Mouse (Mus musculus) brown adipose tissue, adult 24 weeks (tissue): ENCODE data around the gene Pbx1. TPM values are rescaled to one million over a fixed set of nuclear protein-coding genes. Genes with fewer than 3 reads are reported as not detected.

Source experiments
- H3K27ac ChIP-seq: fragments of 200-500 bp; replicated peaks from 2 replicates; pipeline ENCODE4 v1.5.1; 2012; ENCODE audit warnings: low read depth, mild to moderate bottlenecking, low read length
- H3K4me1 ChIP-seq: fragments of 200-500 bp; 2 replicates; pipeline ENCODE4 v1.6.1; 2012; ENCODE audit warnings: low read length, mixed read lengths; ENCODE audit not compliant: control insufficient read depth, insufficient read depth, insufficient read length
- H3K4me3 ChIP-seq: fragments of 200-500 bp; 2 replicates; pipeline ENCODE4 v1.5.1; 2012; ENCODE audit warnings: low read depth, mild to moderate bottlenecking, low read length, moderate library complexity; ENCODE audit not compliant: insufficient read depth
- polyA plus RNA-seq: library from polyadenylated mRNA; stranded (reverse); fragments of >200 nt; gene quantifications from 2 replicates; pipeline ENCODE4 v1.2.4, GENCODE M21; 2012; ENCODE audit not compliant: missing spikeins, insufficient read depth, insufficient read length

Gene Pbx1
- polyA plus RNA-seq, 1 experiment: 15.1 TPM

GRCm38 (mm10) chr1:168430868-168431710 lies 981 bp downstream of the Pbx1 start:
- peak overlapping the region; percentile 82 for H3K4me3 ChIP-seq
- peaks cover 5% of the 10 kb centered on the region; the same call in 1 of the 2 replicates for H3K4me1 ChIP-seq
- peak overlapping the region; percentile 28 for H3K27ac ChIP-seq

- H3K4me1 ChIP-seq: peaks cover 5% of the 10 kb centered on the region; the same call in 1 of the 2 replicates
- H3K27ac ChIP-seq: no peak overlapping the region
- peak overlapping the region; percentile 47 for H3K4me3 ChIP-seq
These were observed 2.0 kb downstream of the Pbx1 start for GRCm38 (mm10) chr1:168429856-168430644.

- Histone ChIP-seq H3K4me1 (peaks cover 5% of the 10 kb centered on the region; the same call in 1 of the 2 replicates), H3K4me3 (peak overlapping the region; percentile 47), H3K27ac (no peak overlapping the region; the same call in 1 of the 2 replicates)
These were observed 2.7 kb downstream of the Pbx1 start for GRCm38 (mm10) chr1:168429406-168429805.

GRCm38 (mm10) chr1:168428255-168428654 lies 3.8 kb downstream of the Pbx1 start:
- Histone ChIP-seq H3K4me1 (peaks cover 5% of the 10 kb centered on the region; the same call in 1 of the 2 replicates), H3K27ac (no peak overlapping the region), H3K4me3 (no peak overlapping the region)

- peaks cover 5% of the 10 kb centered on the region; the same call in 1 of the 2 replicates for H3K4me1 ChIP-seq
- no peak overlapping the region for H3K4me3 ChIP-seq
- H3K27ac ChIP-seq: no peak overlapping the region
These were observed 4.5 kb downstream of the Pbx1 start for GRCm38 (mm10) chr1:168427596-168427995.

GRCm38 (mm10) chr1:168426900-168427299 lies 5.2 kb downstream of the Pbx1 start:
- no peak overlapping the region for H3K27ac ChIP-seq
- H3K4me3 ChIP-seq: no peak overlapping the region
- peaks cover 5% of the 10 kb centered on the region; the same call in 1 of the 2 replicates for H3K4me1 ChIP-seq

GRCm38 (mm10) chr1:168426281-168426680 lies 5.8 kb downstream of the Pbx1 start:
- peaks cover 5% of the 10 kb centered on the region; the same call in 1 of the 2 replicates for H3K4me1 ChIP-seq

GRCm38 (mm10) chr1:168425017-168425705 lies 6.9 kb downstream of the Pbx1 start:
- no peak overlapping the region for H3K27ac ChIP-seq
- no peak overlapping the region for H3K4me3 ChIP-seq
- peaks cover 5% of the 10 kb centered on the region; the same call in 1 of the 2 replicates for H3K4me1 ChIP-seq

More at GRCm38 (mm10) chr1:168426281-168426680, 5.8 kb downstream of the Pbx1 start:
- H3K4me3 ChIP-seq: no peak overlapping the region
- H3K27ac ChIP-seq: no peak overlapping the region

GRCm38 (mm10) chr1:168423389-168423930 lies 8.6 kb downstream of the Pbx1 start:
- H3K4me3 ChIP-seq: no peak overlapping the region
- 0 out of 2 replicates have a peak, but pooled peaks cover 2% of the 10 kb centered on the region for H3K4me1 ChIP-seq
- H3K27ac ChIP-seq: no peak overlapping the region

GRCm38 (mm10) chr1:168418903-168419302 lies 13.2 kb downstream of the Pbx1 start:
- Histone ChIP-seq H3K4me1 (no peaks in the 10 kb centered on the region), H3K4me3 (no peak overlapping the region), H3K27ac (no peak overlapping the region)

GRCm38 (mm10) chr1:168417626-168418025 lies 14.4 kb downstream of the Pbx1 start:
- H3K4me3 ChIP-seq: no peak overlapping the region
- H3K4me1 ChIP-seq: no peaks in the 10 kb centered on the region
- no peak overlapping the region for H3K27ac ChIP-seq

- Histone ChIP-seq H3K4me3 (no peak overlapping the region), H3K4me1 (no peaks in the 10 kb centered on the region), H3K27ac (no peak overlapping the region)
These were observed 15.2 kb downstream of the Pbx1 start for GRCm38 (mm10) chr1:168416729-168417437.

- no peaks in the 10 kb centered on the region for H3K4me1 ChIP-seq
- no peak overlapping the region for H3K4me3 ChIP-seq
- H3K27ac ChIP-seq: no peak overlapping the region
These were observed 21.5 kb downstream of the Pbx1 start for GRCm38 (mm10) chr1:168410611-168411010.

- H3K4me3 ChIP-seq: no peak overlapping the region
- no peaks in the 10 kb centered on the region for H3K4me1 ChIP-seq
- H3K27ac ChIP-seq: no peak overlapping the region
These were observed 22.0 kb downstream of the Pbx1 start for GRCm38 (mm10) chr1:168410054-168410453.
